In the genomic region with DNA sequence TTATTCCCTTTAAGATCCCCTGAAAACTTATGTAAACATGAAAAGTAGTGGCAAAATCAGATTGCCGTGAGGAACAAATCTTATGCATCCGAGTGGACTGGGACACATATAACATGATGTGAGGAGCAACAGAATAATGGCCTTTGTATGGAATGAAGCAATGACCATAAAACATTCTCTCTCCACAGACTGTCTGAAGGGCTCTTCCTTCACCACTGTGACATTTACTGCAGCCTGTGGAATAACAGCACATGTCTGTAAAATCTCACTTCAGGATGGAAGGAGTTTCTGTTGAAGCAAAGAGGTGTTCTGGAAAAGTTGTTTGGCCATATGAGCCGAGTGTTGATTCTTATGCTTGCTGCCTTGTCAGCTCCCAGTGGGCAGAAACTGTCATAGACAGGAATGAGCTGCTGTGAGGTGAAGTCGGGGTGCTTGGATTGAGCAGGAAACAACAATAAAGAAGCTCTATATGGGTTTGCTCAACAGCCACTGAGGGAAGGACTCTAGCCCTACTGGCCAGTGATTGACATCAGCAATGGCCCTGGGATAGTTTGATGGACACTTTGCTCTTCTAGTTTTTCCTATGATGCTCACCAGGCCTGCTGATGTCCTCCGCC, we compare ENCODE assay signal across 22 mouse cellular contexts. TPM values are rescaled to one million over a fixed set of nuclear protein-coding genes. Genes with fewer than 3 reads are reported as not detected.
DNase-seq lines count a peak whose midpoint lies in the region; ATAC-seq and TF ChIP-seq lines count a peak whose summit lies in the region.
"Had no signal": no experiment of that assay in that cellular context is flagged by ENCODE, and none has a peak within 500 bp of the region (broad histone marks: within the 10 kb centered on the region; RNA-seq: fewer than 3 reads in every experiment).

No protein-coding gene starts in this region.

- no peaks in the 10 kb centered on the region for H3K9me3 ChIP-seq in lung, embryonic 14.5 days (ENCODE audit: low read depth, low read length)
- no peaks in the 10 kb centered on the region for H3K9me3 ChIP-seq in lung, embryonic 16.5 days (ENCODE audit: control insufficient read depth, low read length)
- H3K9me3 ChIP-seq: embryonic facial prominence, embryonic 13.5 days; embryonic facial prominence, embryonic 15.5 days; forebrain, embryonic 10.5 days; forebrain, embryonic 12.5 days had no signal

- peak; percentile 86 for DNase-seq in lung, embryonic 14.5 days
- DNase-seq in lung, postnatal 36 days = no peak
- no peak for DNase-seq in lung, adult 2 months
- DNase-seq in lung, postnatal 10 days = peak; percentile 43
- no peak for DNase-seq in lung, postnatal 14 days
- DNase-seq: adrenal gland, adult 2 months; adrenal gland, postnatal 10 days; adrenal gland, postnatal 25 days; cerebellum, adult 11 months; cerebellum, adult 18-20 months; cerebellum, adult 8-10 months; cerebellum, adult 9-11 months; cerebellum, postnatal 14 days; cerebellum, postnatal 36 days; embryo, embryonic 11 days had no signal

- TF ChIP-seq POLR2A in lung, adult 2 months (IDR thresholded peaks at IDR 0.05; ENCODE audit: borderline replicate concordance, extremely low read depth, low read depth, low read length) = no peak

- ATAC-seq in lung, embryonic 14.5 days (ENCODE audit: insufficient read depth) = peak; percentile 84
- ATAC-seq in lung, embryonic 16.5 days (ENCODE audit: low read depth) = peak; percentile 89
- ATAC-seq: forebrain, embryonic 14.5 days had no signal

- no peak overlapping the region for H3K4me3 ChIP-seq in lung, embryonic 14.5 days (ENCODE audit: low read depth, low read length)
- no peak overlapping the region for H3K4me3 ChIP-seq in lung, embryonic 16.5 days (ENCODE audit: low read length)
- H3K4me3 ChIP-seq in lung, adult 2 months (replicated peaks; ENCODE audit: extremely low read depth, low read depth, low read length) = no peak overlapping the region
- H3K4me3 ChIP-seq: embryonic facial prominence, embryonic 13.5 days; embryonic facial prominence, embryonic 15.5 days; erythroblast, embryonic 14.5 days; forebrain, embryonic 10.5 days; forebrain, embryonic 12.5 days had no signal

- TF ChIP-seq CTCF in lung, embryonic 14.5 days (IDR thresholded peaks at IDR 0.05; ENCODE audit: low read depth) = no peak
- TF ChIP-seq CTCF in lung, adult 2 months (IDR thresholded peaks at IDR 0.05; ENCODE audit: insufficient read depth, low read length) = no peak

- no peak overlapping the region for H3K4me2 ChIP-seq in lung, embryonic 14.5 days
- no peak overlapping the region for H3K4me2 ChIP-seq in lung, embryonic 16.5 days (ENCODE audit: low read depth, low read length)
- H3K4me2 ChIP-seq: embryonic facial prominence, embryonic 13.5 days; embryonic facial prominence, embryonic 15.5 days; forebrain, embryonic 12.5 days had no signal

- H3K27me3 ChIP-seq in lung, embryonic 14.5 days (ENCODE audit: insufficient read depth, low read length) = no peaks in the 10 kb centered on the region
- H3K27me3 ChIP-seq in lung, embryonic 16.5 days (ENCODE audit: control insufficient read depth, insufficient read depth, low read depth, low read length) = no peaks in the 10 kb centered on the region
- H3K27me3 ChIP-seq: embryonic facial prominence, embryonic 13.5 days; embryonic facial prominence, embryonic 15.5 days; forebrain, embryonic 12.5 days had no signal

- WGBS in lung, embryonic 14.5 days = 43% methylated on average over 5 of the region's 5 CpGs
- 54% methylated on average over 5 of the region's 5 CpGs for WGBS in lung, embryonic 16.5 days
- WGBS in lung, adult 2 months = 68% methylated on average over 5 of the region's 5 CpGs

- no peaks in the 10 kb centered on the region for H3K36me3 ChIP-seq in lung, embryonic 14.5 days (ENCODE audit: insufficient read depth)
- H3K36me3 ChIP-seq in lung, embryonic 16.5 days (ENCODE audit: control insufficient read depth, insufficient read depth, low read length) = no peaks in the 10 kb centered on the region
- H3K36me3 ChIP-seq: embryonic facial prominence, embryonic 13.5 days; embryonic facial prominence, embryonic 15.5 days; forebrain, embryonic 10.5 days; forebrain, embryonic 12.5 days had no signal

- peak overlapping the region; percentile 75; the same call in 1 of the 2 replicates for H3K27ac ChIP-seq in lung, embryonic 14.5 days (ENCODE audit: low read depth)
- H3K27ac ChIP-seq in lung, embryonic 16.5 days (ENCODE audit: low read length) = peak overlapping the region; percentile 47
- H3K27ac ChIP-seq: embryonic facial prominence, embryonic 13.5 days; embryonic facial prominence, embryonic 15.5 days; forebrain, embryonic 10.5 days; forebrain, embryonic 12.5 days had no signal

- peaks cover 6% of the 10 kb centered on the region; the same call in 1 of the 2 replicates for H3K4me1 ChIP-seq in lung, embryonic 14.5 days (ENCODE audit: insufficient read depth)
- peaks cover 4% of the 10 kb centered on the region for H3K4me1 ChIP-seq in lung, embryonic 16.5 days (replicated peaks; ENCODE audit: control insufficient read depth, insufficient read depth, low read length)
- no peaks in the 10 kb centered on the region; the same call in 1 of the 2 replicates for H3K4me1 ChIP-seq in lung, adult 2 months (ENCODE audit: control insufficient read depth, insufficient read depth, low read length)
- H3K4me1 ChIP-seq: embryonic facial prominence, embryonic 13.5 days; embryonic facial prominence, embryonic 15.5 days had no signal

- no peak overlapping the region for H3K9ac ChIP-seq in lung, embryonic 14.5 days
- no peak overlapping the region for H3K9ac ChIP-seq in lung, embryonic 16.5 days (ENCODE audit: low read length)
- H3K9ac ChIP-seq: embryonic facial prominence, embryonic 13.5 days; embryonic facial prominence, embryonic 15.5 days; forebrain, embryonic 12.5 days had no signal

RNA-seq across cellular contexts. Expression of a gene that starts 32.6 kb away (rescaled TPM):
- 33.7 and 34.4 TPM in 2 replicates for polyA plus RNA-seq in lung, embryonic 14.5 days (2014; fragmentation: Nextera tagmentation; extraction: Ambion mirVana)
- polyA plus RNA-seq in lung, embryonic 16.5 days (2015; fragmentation: Nextera tagmentation; extraction: Ambion mirVana) = 38.3 and 40.2 TPM in 2 replicates
- 81.8 and 82.1 TPM in 2 replicates for polyA plus RNA-seq in lung, adult 2 months (2012; rRNA removed)

Comparison
In these comparisons a context has a peak if more than half of its experiments do, and no peak if none do; other contexts are left out.
1. DNase-seq: peak in lung, embryonic 14.5 days (single experiment) and lung, postnatal 10 days (single experiment); none in lung, postnatal 36 days (single experiment), lung, adult 2 months (single experiment) and lung, postnatal 14 days (single experiment).